Mouse (Mus musculus) neural tube, embryonic 12.5 days (tissue): ENCODE results near the gene Tes. TPM values are rescaled to one million over a fixed set of nuclear protein-coding genes. Genes with fewer than 3 reads are reported as not detected.
A peak's percentile ranks its signal among the peaks of the same experiment; 100 is the strongest.

Experiments used
- ATAC-seq: fragments of 200-750 bp; cut with Nextera tagmentation; 2 replicates; pipeline ENCODE4 v1.8.0; 2017; ENCODE audit warnings: low read depth, mild to moderate bottlenecking, moderate TSS enrichment, moderate library complexity; ENCODE audit not compliant: low FRiP score
- H3K27ac ChIP-seq: fragments of 300-500 bp; sonication (generic); 2 replicates; pipeline ENCODE4 v1.5.1; 2016
- H3K27me3 ChIP-seq: fragments of 300-500 bp; sonication (generic); replicated peaks from 2 replicates; pipeline ENCODE4 v1.6.1; 2016; ENCODE audit warnings: mild to moderate bottlenecking
- H3K36me3 ChIP-seq: fragments of 300-500 bp; sonication (generic); 2 replicates; pipeline ENCODE4 v1.6.1; 2016; ENCODE audit warnings: mild to moderate bottlenecking
- H3K4me1 ChIP-seq: fragments of 300-500 bp; sonication (generic); 2 replicates; pipeline ENCODE4 v1.6.1; 2016
- H3K4me2 ChIP-seq: fragments of 300-500 bp; sonication (generic); replicated peaks from 2 replicates; pipeline ENCODE4 v1.6.1; 2016; ENCODE audit warnings: mild to moderate bottlenecking
- H3K4me3 ChIP-seq: fragments of 300-500 bp; sonication (generic); 2 replicates; pipeline ENCODE4 v1.5.1; 2016
- H3K9ac ChIP-seq: fragments of 300-500 bp; sonication (generic); 2 replicates; pipeline ENCODE4 v1.6.1; 2016; ENCODE audit warnings: mild to moderate bottlenecking
- H3K9me3 ChIP-seq: fragments of 300-500 bp; sonication (generic); 2 replicates; pipeline ENCODE4 v1.6.1; 2016; ENCODE audit warnings: mild to moderate bottlenecking
- WGBS: fragments of 180-500 bp; shearing (Covaris S2); methylation state at CpG from one replicate; pipeline ENCODE4 v1.1.7; 2016; 5-methylcytosine and 5-hydroxymethylcytosine counted together
- polyA plus RNA-seq: library from polyadenylated mRNA; unstranded; fragments of >200 nt; fragmentation: Nextera tagmentation; extraction: Ambion mirVana; gene quantifications from 2 replicates; pipeline ENCODE4 v1.2.1, GENCODE M21; 2016

Gene Tes
- 64.5 and 67.2 TPM in 2 replicates for polyA plus RNA-seq

DNA sequence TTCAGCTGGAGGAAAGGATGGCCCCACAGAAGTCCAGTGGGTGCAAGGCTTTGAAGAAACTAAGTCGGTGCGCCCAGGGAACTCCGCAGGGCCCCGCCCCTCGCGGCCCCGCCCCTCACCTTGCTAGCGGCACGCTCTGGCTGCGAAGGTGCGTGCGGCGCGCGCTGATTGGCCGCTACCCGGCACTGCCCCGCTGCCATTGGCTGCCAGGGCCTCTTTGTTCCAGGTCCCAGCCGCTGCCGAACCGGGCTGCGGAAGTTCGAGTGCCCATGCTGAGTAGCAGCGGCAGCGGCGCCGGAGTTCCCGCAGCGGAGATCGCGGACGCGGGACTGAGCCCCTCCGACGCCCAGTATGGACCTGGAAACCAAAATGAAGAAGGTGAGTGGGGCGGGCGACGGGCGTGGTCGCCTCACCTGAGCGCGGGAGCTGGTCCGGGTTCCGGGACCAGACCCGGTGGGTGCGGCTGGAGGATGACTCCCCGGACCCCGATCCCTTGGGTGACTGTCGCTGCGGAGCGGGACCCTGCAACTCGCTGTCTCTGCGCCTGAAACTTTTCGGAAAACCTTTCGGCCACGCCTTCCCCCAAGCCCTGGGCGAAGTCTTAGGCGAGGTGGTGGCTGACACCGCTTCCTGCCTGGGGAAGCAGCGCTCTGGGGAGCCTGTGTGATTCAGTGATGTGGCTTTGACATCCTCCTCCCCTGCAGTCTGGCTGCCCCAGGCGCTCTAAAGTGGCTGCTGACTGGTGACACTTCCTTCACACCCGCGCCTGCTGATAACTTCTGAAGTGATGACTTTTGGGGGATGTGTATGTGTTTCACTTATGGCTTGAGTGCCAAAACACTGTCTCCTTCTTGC, at the start of gene Tes:
Gene Tes, plus strand, starts transcription at position 214 of the 855 bp plus-strand sequence.
- H3K4me3 ChIP-seq: peak within 1 kb of the TSS; percentile 72
- no peaks in the 10 kb centered on the region for H3K9me3 ChIP-seq
- whole genome bisulfite sequencing: under 1% methylated on average over 63 of the region's 63 CpGs
- H3K27me3 ChIP-seq: no peaks in the 10 kb centered on the region
- H3K9ac ChIP-seq: peak within 1 kb of the TSS; percentile 80
- peak; percentile 96 for ATAC-seq
- H3K27ac ChIP-seq: no peak within 1 kb of the TSS; the same call in 1 of the 2 replicates
- peak within 1 kb of the TSS; percentile 84 for H3K4me2 ChIP-seq
- no peaks in the 10 kb centered on the region for H3K4me1 ChIP-seq
- H3K36me3 ChIP-seq: no peaks in the 10 kb centered on the region

DNA sequence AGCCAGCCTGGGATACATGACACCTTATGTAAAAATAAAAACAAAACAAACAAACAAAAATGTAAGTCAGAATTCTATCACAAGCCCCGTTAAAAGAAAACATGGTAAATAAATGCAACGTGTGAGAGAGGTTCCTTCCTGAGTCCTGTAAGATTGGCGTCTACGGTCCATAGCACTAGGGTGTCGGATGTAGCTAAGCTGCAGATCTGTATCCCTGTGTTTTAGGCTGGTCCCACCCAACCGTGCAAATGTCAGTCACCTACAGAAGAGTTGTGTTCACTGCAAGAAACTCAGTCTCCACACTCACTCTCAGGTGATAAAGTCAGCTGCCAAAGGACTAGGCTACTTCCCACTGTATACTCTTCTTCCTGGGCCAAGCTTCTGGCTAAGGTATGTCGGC, 39.1 kb upstream of the Tes start:
- Histone ChIP-seq H3K36me3 (no peaks in the 10 kb centered on the region), H3K9ac (no peak overlapping the region), H3K4me2 (no peak overlapping the region), H3K27me3 (no peaks in the 10 kb centered on the region), H3K9me3 (no peaks in the 10 kb centered on the region), H3K27ac (no peak overlapping the region), H3K4me1 (no peaks in the 10 kb centered on the region), H3K4me3 (no peak overlapping the region)
- no peak for ATAC-seq
- WGBS: 82% methylated on average over 7 of the region's 7 CpGs

DNA sequence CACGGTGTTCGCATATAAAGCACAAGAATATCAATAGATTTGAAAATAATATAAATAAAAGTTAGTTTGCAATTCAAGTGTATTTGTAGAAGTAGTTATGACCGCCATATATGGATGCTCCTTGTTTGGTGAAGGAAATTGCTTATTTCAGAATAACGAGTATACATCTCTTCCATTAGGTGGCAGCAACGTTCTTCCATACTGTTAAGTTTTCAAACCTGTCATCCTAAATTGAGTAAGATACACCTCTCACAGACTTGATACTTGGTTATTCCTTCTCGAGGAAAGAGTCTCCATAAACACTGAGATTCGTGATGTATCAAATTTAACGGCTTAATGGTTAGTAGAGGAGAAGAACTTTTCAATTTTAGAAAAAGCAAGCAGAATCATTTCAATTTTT, 37.4 kb upstream of the Tes start:
- Histone ChIP-seq H3K27ac (no peak overlapping the region), H3K4me3 (no peak overlapping the region), H3K36me3 (no peaks in the 10 kb centered on the region), H3K27me3 (no peaks in the 10 kb centered on the region), H3K4me2 (no peak overlapping the region), H3K4me1 (no peaks in the 10 kb centered on the region), H3K9me3 (no peaks in the 10 kb centered on the region), H3K9ac (no peak overlapping the region)
- ATAC-seq: no peak
- 27% methylated on average over 8 of the region's 8 CpGs for WGBS

DNA sequence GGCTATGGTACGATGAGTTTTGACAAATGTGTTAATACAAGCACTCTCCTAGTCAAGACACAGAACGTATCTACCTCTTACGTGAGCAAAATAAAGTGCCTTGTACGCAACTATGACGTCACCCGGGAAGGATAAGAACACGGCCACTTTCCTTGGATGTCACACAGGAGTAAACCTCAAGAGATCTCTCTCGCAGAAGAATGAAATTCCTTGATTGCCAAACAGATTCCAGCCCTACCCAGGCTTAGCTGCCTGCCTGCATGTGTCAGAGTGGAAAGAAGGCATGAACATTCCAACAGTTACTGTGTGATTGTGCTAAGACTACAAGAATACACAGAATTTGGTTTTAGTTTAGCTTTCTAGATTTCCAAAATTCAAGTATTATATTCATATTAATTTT, 36.1 kb upstream of the Tes start:
- Histone ChIP-seq H3K36me3 (no peaks in the 10 kb centered on the region), H3K27ac (no peak overlapping the region), H3K9ac (no peak overlapping the region), H3K4me3 (no peak overlapping the region), H3K4me1 (no peaks in the 10 kb centered on the region), H3K9me3 (no peaks in the 10 kb centered on the region), H3K27me3 (no peaks in the 10 kb centered on the region), H3K4me2 (no peak overlapping the region)
- no peak for ATAC-seq
- WGBS: 89% methylated on average over 8 of the region's 8 CpGs

DNA sequence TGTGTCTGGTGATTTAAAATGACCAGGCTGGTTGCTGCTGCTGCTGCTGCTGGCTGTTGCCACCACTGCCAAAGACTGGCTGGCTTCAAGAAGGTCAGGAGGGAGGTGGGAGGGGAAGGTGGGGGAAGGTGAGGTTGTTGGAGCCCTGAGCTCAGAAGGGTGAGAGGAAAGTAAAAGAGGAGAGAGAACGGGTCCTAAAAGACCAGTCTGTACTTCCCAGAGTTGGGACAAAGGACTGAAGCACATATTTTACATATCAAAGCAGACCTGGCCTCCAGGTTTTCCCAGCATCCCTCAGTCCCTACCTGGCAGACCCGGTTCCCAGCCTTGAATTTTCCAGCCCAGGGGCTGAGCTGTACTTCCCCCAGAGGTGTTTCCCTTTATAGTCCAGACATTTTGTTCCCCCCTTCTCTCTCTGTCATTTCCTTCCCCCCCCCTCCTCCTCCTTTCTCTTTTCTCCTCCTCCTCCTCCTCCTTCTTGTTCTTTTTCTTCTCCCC, 32.7 kb upstream of the Tes start:
- H3K4me2 ChIP-seq: no peak overlapping the region
- no peak overlapping the region for H3K4me3 ChIP-seq
- 3% methylated on average over 2 of the region's 2 CpGs for WGBS
- H3K9ac ChIP-seq: no peak overlapping the region
- ATAC-seq: no peak
- H3K4me1 ChIP-seq: no peaks in the 10 kb centered on the region
- no peak overlapping the region for H3K27ac ChIP-seq
- no peaks in the 10 kb centered on the region for H3K36me3 ChIP-seq
- H3K27me3 ChIP-seq: no peaks in the 10 kb centered on the region
- H3K9me3 ChIP-seq: no peaks in the 10 kb centered on the region

DNA sequence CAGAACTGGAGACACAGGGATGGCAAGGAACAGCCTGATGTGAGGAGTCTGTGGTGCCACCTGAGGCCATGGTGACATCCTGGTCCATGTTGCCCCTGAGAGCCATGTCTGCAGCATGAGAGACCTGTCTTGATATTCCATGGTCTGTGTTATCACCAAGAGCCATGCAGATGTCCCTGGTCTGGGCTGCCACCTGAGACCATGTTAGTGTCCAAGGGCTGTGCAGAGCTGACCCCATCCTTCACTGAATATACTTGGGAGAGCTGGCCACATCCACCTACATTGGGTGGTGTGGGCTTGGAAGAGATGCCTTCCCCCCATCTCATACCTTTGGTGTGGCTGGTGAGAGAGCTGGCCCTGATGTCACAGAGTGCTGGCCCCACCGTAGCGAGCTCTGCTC, 30.9 kb upstream of the Tes start:
- no peak overlapping the region for H3K4me3 ChIP-seq
- no peaks in the 10 kb centered on the region for H3K36me3 ChIP-seq
- no peak overlapping the region for H3K9ac ChIP-seq
- no peaks in the 10 kb centered on the region for H3K4me1 ChIP-seq
- H3K4me2 ChIP-seq: no peak overlapping the region
- no peaks in the 10 kb centered on the region for H3K9me3 ChIP-seq
- H3K27me3 ChIP-seq: no peaks in the 10 kb centered on the region
- ATAC-seq: no peak
- no peak overlapping the region for H3K27ac ChIP-seq
- WGBS: 94% methylated on average over 2 of the region's 2 CpGs

DNA sequence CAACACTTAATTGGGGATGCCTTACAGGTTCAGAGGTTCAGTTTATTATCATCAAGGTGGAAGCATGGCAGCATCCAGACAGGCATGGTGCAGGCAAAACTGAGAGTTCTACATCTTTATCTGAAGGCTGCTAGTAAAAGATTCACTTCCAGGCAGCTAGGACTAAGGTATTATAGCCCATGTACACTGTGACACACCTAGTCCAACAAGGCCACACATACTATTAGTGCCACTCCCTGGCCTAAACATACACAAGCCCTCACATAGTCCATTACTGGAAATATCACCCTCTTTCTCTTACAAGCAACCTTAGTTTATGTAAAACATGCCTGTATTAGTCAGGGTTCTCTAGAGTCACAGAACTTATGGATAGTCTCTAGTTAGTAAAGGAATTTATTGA, 29.7 kb upstream of the Tes start:
- Histone ChIP-seq H3K27me3 (no peaks in the 10 kb centered on the region), H3K4me2 (no peak overlapping the region), H3K36me3 (no peaks in the 10 kb centered on the region), H3K27ac (no peak overlapping the region), H3K9me3 (no peaks in the 10 kb centered on the region), H3K4me1 (no peaks in the 10 kb centered on the region), H3K9ac (no peak overlapping the region), H3K4me3 (no peak overlapping the region)
- ATAC-seq: no peak

DNA sequence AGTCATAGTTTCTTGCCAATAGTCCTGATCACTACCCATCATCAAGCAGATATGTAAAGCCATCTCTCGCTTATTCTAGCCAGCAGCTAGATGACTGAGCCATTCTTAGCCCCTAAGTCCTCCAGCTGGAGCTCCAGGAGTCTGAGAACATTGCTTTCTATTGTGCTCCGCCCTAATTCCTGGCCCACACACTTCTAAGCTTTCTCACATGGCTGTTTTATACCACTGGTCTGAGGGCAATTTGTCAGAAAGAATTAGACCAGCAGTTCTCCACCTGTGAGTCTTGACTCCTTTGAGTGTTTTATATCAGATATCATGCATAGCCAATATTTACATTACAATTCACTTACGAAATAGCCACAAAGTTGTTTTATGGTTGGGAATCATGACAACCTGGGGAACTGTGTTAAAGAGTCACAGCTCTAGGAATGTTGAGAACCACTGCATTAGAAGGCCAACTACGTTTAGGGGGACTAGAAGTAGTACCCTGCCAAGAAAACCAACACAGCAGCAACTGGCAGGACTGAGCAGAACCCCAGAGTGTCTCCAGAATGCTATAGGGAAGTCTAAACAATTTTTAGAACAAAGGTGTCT, 13.4 kb upstream of the Tes start:
- no peaks in the 10 kb centered on the region for H3K4me1 ChIP-seq
- no peaks in the 10 kb centered on the region for H3K36me3 ChIP-seq
- no peak overlapping the region for H3K9ac ChIP-seq
- ATAC-seq: no peak
- H3K27me3 ChIP-seq: no peaks in the 10 kb centered on the region
- no peak overlapping the region for H3K4me2 ChIP-seq
- no peak overlapping the region for H3K27ac ChIP-seq
- no peaks in the 10 kb centered on the region for H3K9me3 ChIP-seq
- WGBS: 76% methylated on average over 4 of the region's 4 CpGs
- no peak overlapping the region for H3K4me3 ChIP-seq

DNA sequence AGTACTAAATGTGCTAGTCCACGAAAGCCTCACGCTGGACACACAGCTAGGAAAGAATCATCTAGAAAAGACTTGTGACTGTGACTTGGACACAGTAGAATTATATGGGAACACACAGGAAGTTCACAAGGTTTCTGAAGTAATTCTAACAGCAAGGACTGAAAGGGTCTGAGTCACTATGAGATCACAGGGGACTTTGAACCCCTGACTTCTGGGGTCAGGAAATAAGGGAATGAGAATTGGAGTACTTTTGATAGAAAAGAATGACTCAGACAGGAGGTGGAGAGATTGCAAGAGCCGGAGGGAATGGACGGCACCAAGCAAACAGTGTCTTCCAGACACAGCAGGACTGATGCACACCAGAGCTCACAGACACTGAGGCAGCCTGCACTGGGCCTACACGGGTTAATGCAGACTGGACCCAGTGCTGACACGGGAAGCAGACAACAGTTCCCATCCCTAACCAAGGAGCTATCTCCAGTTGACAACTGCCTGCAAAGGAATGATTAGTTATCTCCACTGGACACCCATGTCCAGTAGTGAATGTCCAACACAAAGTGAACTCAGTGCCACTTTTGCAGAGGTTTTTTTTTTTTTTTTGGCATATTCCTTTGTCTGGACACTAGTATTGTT, 11.8 kb upstream of the Tes start:
- 61% methylated on average over 6 of the region's 6 CpGs for WGBS
- ATAC-seq: no peak
- no peak overlapping the region for H3K4me2 ChIP-seq
- no peaks in the 10 kb centered on the region for H3K9me3 ChIP-seq
- no peak overlapping the region for H3K9ac ChIP-seq
- H3K36me3 ChIP-seq: no peaks in the 10 kb centered on the region
- H3K27me3 ChIP-seq: no peaks in the 10 kb centered on the region
- H3K4me3 ChIP-seq: no peak overlapping the region
- H3K4me1 ChIP-seq: no peaks in the 10 kb centered on the region
- no peak overlapping the region for H3K27ac ChIP-seq

DNA sequence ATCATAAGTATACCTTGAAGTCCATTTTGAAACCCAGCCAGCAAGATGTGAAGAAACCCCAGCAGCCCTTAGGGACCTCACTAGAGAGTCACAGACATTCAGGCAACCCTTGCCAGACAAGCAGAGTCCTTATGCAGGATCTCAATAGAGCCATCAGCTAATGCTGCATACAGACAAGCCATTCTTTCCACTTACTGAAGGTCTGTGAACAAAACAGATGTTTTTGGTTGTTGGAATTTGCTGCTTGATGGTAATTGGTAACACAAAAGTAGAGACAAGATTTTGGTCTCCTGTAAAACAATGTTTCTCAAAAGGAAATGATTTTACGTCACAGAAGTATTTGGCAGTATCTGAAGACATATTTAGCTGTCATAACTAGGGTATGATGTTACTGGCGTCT, 10.2 kb upstream of the Tes start:
- ATAC-seq: no peak
- no peaks in the 10 kb centered on the region for H3K27me3 ChIP-seq
- 87% methylated on average over 2 of the region's 2 CpGs for WGBS
- no peaks in the 10 kb centered on the region for H3K9me3 ChIP-seq
- no peak overlapping the region for H3K4me3 ChIP-seq
- no peaks in the 10 kb centered on the region for H3K36me3 ChIP-seq
- no peak overlapping the region for H3K4me2 ChIP-seq
- no peaks in the 10 kb centered on the region for H3K4me1 ChIP-seq
- H3K9ac ChIP-seq: no peak overlapping the region
- H3K27ac ChIP-seq: no peak overlapping the region

DNA sequence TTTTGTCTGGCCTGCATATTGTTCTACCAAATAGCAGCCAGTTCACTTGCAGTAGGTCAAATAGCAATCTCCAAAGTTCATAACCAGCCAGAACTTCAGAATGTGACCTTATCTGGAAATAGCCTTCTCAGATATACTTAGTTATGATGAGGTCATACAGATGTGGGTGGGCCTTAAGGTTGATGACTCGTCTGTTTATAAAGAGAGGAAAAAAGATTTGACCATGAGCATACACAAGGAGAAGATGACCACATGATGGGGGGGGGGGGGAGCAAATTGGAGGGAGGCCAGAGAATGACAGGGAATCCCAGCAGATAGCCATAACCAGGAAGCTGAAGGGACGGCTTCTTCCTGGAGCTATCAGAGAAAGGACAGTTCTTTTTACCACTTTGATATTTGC, 9.3 kb upstream of the Tes start:
- Histone ChIP-seq H3K4me2 (no peak overlapping the region), H3K9me3 (no peaks in the 10 kb centered on the region), H3K4me3 (no peak overlapping the region), H3K27ac (no peak overlapping the region), H3K4me1 (no peaks in the 10 kb centered on the region), H3K36me3 (no peaks in the 10 kb centered on the region), H3K27me3 (no peaks in the 10 kb centered on the region), H3K9ac (no peak overlapping the region)
- WGBS: 65% methylated on average over 2 of the region's 2 CpGs
- no peak for ATAC-seq

DNA sequence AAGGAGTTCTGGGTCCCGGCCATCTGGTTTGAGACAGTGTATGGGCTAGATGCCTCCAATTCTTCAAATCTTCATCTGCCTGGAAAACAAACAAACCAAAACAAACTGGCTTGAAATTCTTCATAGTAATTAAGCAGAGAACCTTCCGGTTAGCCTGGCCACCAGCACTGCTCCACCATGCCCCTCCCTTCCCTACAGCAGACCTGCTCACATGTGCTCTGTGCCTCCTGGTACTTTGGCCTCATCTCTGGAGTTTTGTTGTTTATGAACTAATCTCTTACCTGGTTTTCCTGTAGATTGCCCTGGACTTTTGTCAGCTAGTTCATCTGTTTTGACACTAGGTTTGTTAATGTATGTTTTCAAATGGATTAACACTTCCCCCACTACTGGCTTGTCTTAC, 5.4 kb upstream of the Tes start:
- H3K9me3 ChIP-seq: no peaks in the 10 kb centered on the region
- no peaks in the 10 kb centered on the region for H3K4me1 ChIP-seq
- H3K4me2 ChIP-seq: no peak overlapping the region
- H3K27me3 ChIP-seq: no peaks in the 10 kb centered on the region
- WGBS: 80% methylated on average over 2 of the region's 2 CpGs
- H3K27ac ChIP-seq: no peak overlapping the region
- no peaks in the 10 kb centered on the region for H3K36me3 ChIP-seq
- H3K4me3 ChIP-seq: no peak overlapping the region
- no peak for ATAC-seq
- H3K9ac ChIP-seq: no peak overlapping the region
